Mouse (Mus musculus) retina, postnatal 1 day (tissue): Measurements from ENCODE around the gene Vmn1r239-ps.
"Not testable (repeated sequence)": the region's sequence is repeated elsewhere in the genome, so short reads cannot be mapped to it uniquely, and the experiment has no call there.

Experiments used
- DNase-seq: peaks from one replicate; pipeline ENCODE4 v3.0.0-alpha.2; 2012

The Vmn1r239-ps gene

GRCm38 (mm10) chrX:147453610-147454009, at the start of gene Vmn1r239-ps:
Vmn1r239-ps (minus strand) TSS chrX:147453710.
- DNase-seq: not testable (repeated sequence)

- DNase-seq: peak; percentile 2
These were observed 36.0 kb upstream of the Vmn1r239-ps start for GRCm38 (mm10) chrX:147489551-147489950.

GRCm38 (mm10) chrX:147443386-147443785, 10.1 kb downstream of the Vmn1r239-ps start:
- no peak for DNase-seq

GRCm38 (mm10) chrX:147435400-147435799, 18.1 kb downstream of the Vmn1r239-ps start:
- DNase-seq: no peak

- no peak for DNase-seq
These were observed 23.8 kb downstream of the Vmn1r239-ps start for GRCm38 (mm10) chrX:147429753-147430152.

- DNase-seq: no peak
These were observed 24.4 kb downstream of the Vmn1r239-ps start, which contains the start of gene Il13ra2 for GRCm38 (mm10) chrX:147429129-147429528. Il13ra2 (minus strand) TSS chrX:147429192.
